Mouse (Mus musculus): ENCODE results near the gene Hist1h2af. TPM values are rescaled to one million over a fixed set of nuclear protein-coding genes. Genes with fewer than 3 reads are reported as not detected.
A peak's percentile ranks its signal among the peaks of the same experiment; 100 is the strongest.

Gene Hist1h2af
- polyA plus RNA-seq, 1 experiment from 2014 or later: 9.2 TPM

GRCm38 (mm10) chr13:23576351-23576881, 42.7 kb downstream of the Hist1h2af start:
- H3K27me3 ChIP-seq (ENCODE audit: control insufficient read depth, insufficient read depth, low read length): no peaks in the 10 kb centered on the region
- no peaks in the 10 kb centered on the region for H3K36me3 ChIP-seq (ENCODE audit: control insufficient read depth, insufficient read depth)
- H3K9me3 ChIP-seq (replicated peaks; ENCODE audit: control insufficient read depth, low read length): no peaks in the 10 kb centered on the region
- peak overlapping the region; percentile 62 for H3K4me2 ChIP-seq (ENCODE audit: low read depth, low read length)
- H3K4me3 ChIP-seq (ENCODE audit: low read length): peak overlapping the region; percentile 52
- no peak for ATAC-seq (replicated peaks; ENCODE audit: extremely low read depth, insufficient read depth, low FRiP score)
- H3K4me1 ChIP-seq (ENCODE audit: control insufficient read depth, insufficient read depth, low read length): peaks cover 26% of the 10 kb centered on the region
- 23% methylated on average over 7 of the region's 7 CpGs for WGBS
- H3K27ac ChIP-seq (ENCODE audit: low read length): peak overlapping the region; percentile 66
- H3K9ac ChIP-seq (ENCODE audit: low read length): peak overlapping the region; percentile 72

- no peaks in the 10 kb centered on the region for H3K27me3 ChIP-seq (ENCODE audit: control insufficient read depth, insufficient read depth, low read length)
- H3K9ac ChIP-seq (ENCODE audit: low read length): peak overlapping the region; percentile 72; the same call in 1 of the 2 replicates
- WGBS: 56% methylated on average over 6 of the region's 6 CpGs
- no peak for ATAC-seq (replicated peaks; ENCODE audit: extremely low read depth, insufficient read depth, low FRiP score)
- no peaks in the 10 kb centered on the region for H3K9me3 ChIP-seq (replicated peaks; ENCODE audit: control insufficient read depth, low read length)
- H3K4me2 ChIP-seq (ENCODE audit: low read depth, low read length): peak overlapping the region; percentile 62
- no peaks in the 10 kb centered on the region for H3K36me3 ChIP-seq (ENCODE audit: control insufficient read depth, insufficient read depth)
- peaks cover 27% of the 10 kb centered on the region for H3K4me1 ChIP-seq (ENCODE audit: control insufficient read depth, insufficient read depth, low read length)
- H3K4me3 ChIP-seq (ENCODE audit: low read length): peak overlapping the region; percentile 52
- H3K27ac ChIP-seq (ENCODE audit: low read length): peak overlapping the region; percentile 66
Measured at GRCm38 (mm10) chr13:23576906-23577639, 43.4 kb downstream of the Hist1h2af start.

GRCm38 (mm10) chr13:23577835-23578234, 44.1 kb downstream of the Hist1h2af start:
- Histone ChIP-seq H3K36me3 (ENCODE audit: control insufficient read depth, insufficient read depth) (no peaks in the 10 kb centered on the region), H3K9ac (ENCODE audit: low read length) (no peak overlapping the region), H3K9me3 (replicated peaks; ENCODE audit: control insufficient read depth, low read length) (no peaks in the 10 kb centered on the region), H3K27me3 (ENCODE audit: control insufficient read depth, insufficient read depth, low read length) (no peaks in the 10 kb centered on the region), H3K27ac (ENCODE audit: low read length) (no peak overlapping the region), H3K4me3 (ENCODE audit: low read length) (no peak overlapping the region), H3K4me2 (ENCODE audit: low read depth, low read length) (no peak overlapping the region), H3K4me1 (ENCODE audit: control insufficient read depth, insufficient read depth, low read length) (peaks cover 24% of the 10 kb centered on the region)
- no peak for ATAC-seq (replicated peaks; ENCODE audit: extremely low read depth, insufficient read depth, low FRiP score)
- WGBS: 95% methylated on average over 1 of the region's 1 CpGs

GRCm38 (mm10) chr13:23581408-23582218, 47.9 kb downstream of the Hist1h2af start, which contains the start of gene Hist1h4d:
Hist1h4d (plus strand) TSS chr13:23581598.
- Histone ChIP-seq H3K27ac (ENCODE audit: low read length) (peak within 1 kb of the TSS; percentile 82), H3K9ac (ENCODE audit: low read length) (peak within 1 kb of the TSS; percentile 75), H3K27me3 (ENCODE audit: control insufficient read depth, insufficient read depth, low read length) (no peaks in the 10 kb centered on the region), H3K9me3 (replicated peaks; ENCODE audit: control insufficient read depth, low read length) (no peaks in the 10 kb centered on the region), H3K4me2 (ENCODE audit: low read depth, low read length) (peak within 1 kb of the TSS; percentile 88), H3K4me1 (ENCODE audit: control insufficient read depth, insufficient read depth, low read length) (peaks cover 18% of the 10 kb centered on the region), H3K36me3 (ENCODE audit: control insufficient read depth, insufficient read depth) (no peaks in the 10 kb centered on the region), H3K4me3 (ENCODE audit: low read length) (peak within 1 kb of the TSS; percentile 57)
- peak; percentile 83 for ATAC-seq (replicated peaks; ENCODE audit: extremely low read depth, insufficient read depth, low FRiP score)
- WGBS: under 1% methylated on average over 43 of the region's 43 CpGs

- H3K4me2 ChIP-seq (ENCODE audit: low read depth, low read length): peak overlapping the region; percentile 88
- peak overlapping the region; percentile 57 for H3K4me3 ChIP-seq (ENCODE audit: low read length)
- peaks cover 13% of the 10 kb centered on the region for H3K4me1 ChIP-seq (ENCODE audit: control insufficient read depth, insufficient read depth, low read length)
- no peaks in the 10 kb centered on the region for H3K36me3 ChIP-seq (ENCODE audit: control insufficient read depth, insufficient read depth)
- WGBS: 19% methylated on average over 6 of the region's 6 CpGs
- peak overlapping the region; percentile 82 for H3K27ac ChIP-seq (ENCODE audit: low read length)
- H3K9me3 ChIP-seq (replicated peaks; ENCODE audit: control insufficient read depth, low read length): no peaks in the 10 kb centered on the region
- H3K9ac ChIP-seq (ENCODE audit: low read length): peak overlapping the region; percentile 75
- no peaks in the 10 kb centered on the region for H3K27me3 ChIP-seq (ENCODE audit: control insufficient read depth, insufficient read depth, low read length)
- no peak for ATAC-seq (replicated peaks; ENCODE audit: extremely low read depth, insufficient read depth, low FRiP score)
Measured at GRCm38 (mm10) chr13:23582219-23583056, 48.7 kb downstream of the Hist1h2af start.

- Histone ChIP-seq H3K36me3 (ENCODE audit: control insufficient read depth, insufficient read depth) (no peaks in the 10 kb centered on the region), H3K9ac (ENCODE audit: low read length) (no peak overlapping the region), H3K27me3 (ENCODE audit: control insufficient read depth, insufficient read depth, low read length) (no peaks in the 10 kb centered on the region), H3K4me1 (ENCODE audit: control insufficient read depth, insufficient read depth, low read length) (peaks cover 13% of the 10 kb centered on the region), H3K4me3 (ENCODE audit: low read length) (no peak overlapping the region), H3K4me2 (ENCODE audit: low read depth, low read length) (no peak overlapping the region), H3K27ac (ENCODE audit: low read length) (peak overlapping the region; percentile 0; the same call in 1 of the 2 replicates), H3K9me3 (replicated peaks; ENCODE audit: control insufficient read depth, low read length) (no peaks in the 10 kb centered on the region)
- no peak for ATAC-seq (replicated peaks; ENCODE audit: extremely low read depth, insufficient read depth, low FRiP score)
Measured at GRCm38 (mm10) chr13:23583387-23584068, 49.8 kb downstream of the Hist1h2af start.
